Mouse (Mus musculus) small intestine, adult 10 weeks (tissue): ENCODE measurements around the gene Lig4. TPM values are rescaled to one million over a fixed set of nuclear protein-coding genes. Genes with fewer than 3 reads are reported as not detected.

Source experiments
- polyA plus RNA-seq: library from polyadenylated mRNA; stranded (reverse); fragments of 350-450 nt; fragmentation: Illumina TruSeq; extraction: RNeasy Lipid Tissue Mini Kit (QIAGEN cat#74804); gene quantifications from one replicate; pipeline ENCODE4 v1.2.3, GENCODE M21; 2014; ENCODE audit warnings: low replicate concordance

Gene Lig4
- polyA plus RNA-seq, result 22.0 TPM

GRCm38 (mm10) chr8:9977573-9978314 is at the start of gene Lig4, which contains the start of gene Abhd13:
Gene Lig4 (minus strand): TSS chr8:9977686.
Gene Abhd13 (plus strand): TSS chr8:9977707.

GRCm38 (mm10) chr8:10006156-10006985 is 28.9 kb upstream of the Lig4 start, which contains the start of gene Tnfsf13b:
Gene Tnfsf13b (plus strand): TSS chr8:10006467.

Other genes starting within 250 kb of the Lig4 start
- 0.56 TPM for gene Fam155a, start 206.5 kb downstream of the Lig4 start, polyA plus RNA-seq
- gene Gm10217, start 113.4 kb downstream of the Lig4 start, polyA plus RNA-seq, result not detected
- gene Abhd13, start within 50 bp of the Lig4 start, polyA plus RNA-seq, result 59.0 TPM
- gene Tnfsf13b, start 28.8 kb upstream of the Lig4 start, polyA plus RNA-seq, result 7.0 TPM
- 0.07 TPM for gene Myo16, start 176.2 kb upstream of the Lig4 start, polyA plus RNA-seq